Mouse (Mus musculus): ENCODE measurements around the gene Ucp2.
"Not testable (repeated sequence)": the region's sequence is repeated elsewhere in the genome, so short reads cannot be mapped to it uniquely, and the experiment has no call there.

Gene Ucp2

DNA sequence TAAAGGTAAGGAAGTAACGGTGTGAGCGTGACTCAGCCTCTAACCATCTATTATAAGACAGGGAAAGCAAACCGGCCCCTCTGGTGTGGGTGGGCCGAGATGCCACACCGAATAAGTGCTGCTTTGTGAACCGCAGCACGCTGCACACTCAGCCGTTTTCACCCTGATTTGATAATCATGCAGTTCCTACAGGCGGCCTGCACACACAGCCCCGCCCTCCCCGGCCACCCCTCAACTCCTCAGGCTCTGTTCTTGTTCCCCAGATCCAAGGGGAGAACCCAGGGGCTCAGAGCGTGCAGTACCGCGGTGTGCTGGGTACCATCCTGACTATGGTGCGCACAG is 13.3 kb upstream of the Ucp2 start:
- DNase-seq (ENCODE audit: low spot score in 2 of 2), result no peak

DNA sequence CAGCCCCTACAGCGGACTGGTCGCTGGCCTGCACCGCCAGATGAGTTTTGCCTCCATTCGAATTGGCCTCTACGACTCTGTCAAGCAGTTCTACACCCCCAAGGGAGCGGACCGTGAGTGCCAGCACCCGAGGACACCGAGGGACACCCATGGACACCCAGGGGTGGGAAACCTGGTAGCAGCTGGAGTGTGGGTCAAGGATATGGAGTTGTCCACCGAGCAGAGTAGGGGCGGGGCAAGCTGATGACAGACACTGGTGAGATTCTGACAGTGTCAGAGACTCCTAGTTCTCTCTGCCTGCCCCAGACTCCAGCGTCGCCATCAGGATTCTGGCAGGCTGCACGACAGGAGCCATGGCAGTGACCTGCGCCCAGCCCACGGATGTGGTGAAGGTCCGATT is 13.0 kb upstream of the Ucp2 start:
- DNase-seq (ENCODE audit: low spot score in 2 of 2), result no peak

DNA sequence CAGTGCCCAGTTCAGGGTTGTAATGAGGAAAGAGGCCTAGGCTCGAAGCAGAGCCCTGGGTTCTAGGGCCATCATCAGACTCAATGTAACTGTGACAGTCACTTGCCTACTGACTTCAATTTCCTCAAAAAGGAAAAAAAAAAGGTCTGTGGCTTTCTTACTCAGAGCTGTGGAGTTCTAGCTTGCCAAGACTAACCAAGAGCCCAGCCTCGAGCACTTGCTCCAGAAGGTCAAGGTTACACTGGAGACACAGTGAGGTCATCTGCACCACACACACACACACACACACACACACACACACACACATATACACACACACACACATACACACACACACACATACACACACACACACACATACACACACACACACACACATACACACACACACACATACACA is 11.1 kb upstream of the Ucp2 start:
- not testable (repeated sequence) for DNase-seq (ENCODE audit: low spot score in 2 of 2)

DNA sequence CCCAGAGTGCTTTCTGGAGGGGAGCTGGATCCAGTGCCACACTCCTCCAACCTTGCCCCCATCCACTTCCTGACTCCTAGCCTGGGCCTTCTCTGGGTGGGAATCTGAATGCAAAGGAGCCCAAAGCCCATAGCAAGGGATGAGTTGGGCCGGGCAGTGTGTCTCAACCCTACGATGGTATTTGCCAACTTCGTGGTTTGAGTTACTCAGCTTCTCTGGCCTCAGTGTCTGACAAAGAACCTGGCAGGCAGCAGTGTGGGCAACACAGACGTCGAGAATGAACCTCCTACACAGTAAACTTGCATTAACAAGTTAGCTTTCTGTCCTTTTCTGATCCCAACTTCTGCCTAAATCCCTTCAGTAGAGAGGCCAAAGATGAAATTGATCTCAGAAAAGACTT is 8.6 kb upstream of the Ucp2 start:
- DNase-seq (ENCODE audit: low spot score in 2 of 2), result no peak

DNA sequence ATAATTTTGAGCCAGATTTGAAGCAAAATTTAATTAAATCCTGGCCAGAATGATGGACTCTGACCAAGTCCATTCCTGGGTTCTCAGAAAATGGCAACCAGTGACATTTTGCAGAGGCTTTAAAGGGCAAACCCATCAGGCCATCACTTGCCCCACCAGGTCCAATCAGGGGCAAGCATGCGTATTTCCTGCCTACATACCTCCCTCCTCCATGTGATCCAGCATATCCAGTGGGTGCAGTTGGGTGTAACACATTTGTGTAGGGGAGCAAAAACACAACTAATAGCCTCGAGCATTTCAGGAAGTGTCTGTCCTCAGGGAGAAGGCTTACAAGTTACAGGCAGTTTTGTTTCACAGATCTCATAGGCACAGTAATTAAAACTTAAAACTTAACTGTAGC is 5.8 kb upstream of the Ucp2 start:
- no peak for DNase-seq (ENCODE audit: low spot score in 2 of 2)

DNA sequence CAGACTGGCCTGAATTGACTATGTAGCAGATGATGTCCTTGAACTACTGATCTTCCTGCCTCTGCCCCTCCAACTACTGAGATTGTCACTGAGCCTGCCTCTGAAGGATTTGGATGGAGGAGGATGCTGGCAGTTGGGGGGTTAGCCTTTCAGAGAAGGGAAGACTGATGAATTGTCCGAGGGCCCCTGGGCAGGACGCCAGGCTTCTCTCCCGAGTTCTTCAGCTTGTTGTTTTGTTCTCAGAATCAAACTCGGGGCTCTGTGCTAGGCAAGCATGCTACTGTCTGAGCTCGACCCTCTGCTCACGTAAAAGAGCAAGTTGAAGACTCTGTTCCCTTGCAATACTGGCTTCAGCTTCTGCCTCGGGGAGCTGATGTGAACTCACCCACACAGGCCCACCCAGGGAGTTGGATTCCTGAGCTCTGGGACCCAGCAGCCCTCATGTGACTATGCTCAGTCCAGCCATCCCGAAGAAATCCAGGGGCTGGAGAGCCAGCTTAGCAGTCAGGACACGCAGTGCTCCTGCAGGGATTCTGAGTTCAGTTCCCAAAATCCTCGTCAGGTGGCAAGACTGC is 4.6 kb upstream of the Ucp2 start:
- DNase-seq (ENCODE audit: low spot score in 2 of 2), result no peak

DNA sequence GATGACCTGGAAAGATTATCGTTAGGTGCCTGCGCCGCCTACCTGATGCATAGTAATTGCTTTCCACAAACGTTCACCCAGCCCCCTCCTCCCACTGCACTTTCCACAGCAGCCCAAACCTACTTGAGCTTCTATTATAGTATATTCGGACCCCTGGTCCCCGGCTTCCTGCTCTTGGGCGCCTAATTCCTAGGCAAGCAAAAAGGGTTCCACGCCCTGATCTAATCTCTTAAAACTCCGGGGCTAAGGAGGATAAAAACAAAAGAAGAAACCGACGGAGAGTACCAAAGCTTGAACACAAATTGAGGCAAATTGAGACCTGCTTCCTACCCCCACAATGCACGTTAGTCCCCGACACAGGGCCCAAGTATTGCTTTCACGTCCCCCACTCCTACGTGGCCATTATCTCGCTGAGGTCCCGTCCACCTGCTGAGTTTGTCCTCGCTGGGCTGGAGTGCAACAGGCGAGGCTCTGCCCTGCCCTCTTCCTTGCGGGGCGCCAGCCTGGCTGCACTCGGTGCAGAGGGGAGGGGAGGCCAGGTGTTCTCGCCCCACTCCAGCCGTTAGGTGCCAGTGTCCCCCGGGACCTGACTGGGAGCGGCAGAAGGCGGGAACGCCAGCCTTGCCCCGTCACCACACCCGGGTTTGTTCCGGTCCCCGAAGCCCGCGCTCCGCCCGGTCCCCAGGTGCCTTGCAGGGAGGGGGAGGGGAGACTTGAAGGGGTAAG is 583 bp upstream of the Ucp2 start:
- DNase-seq (ENCODE audit: low spot score in 2 of 2), result no peak

DNA sequence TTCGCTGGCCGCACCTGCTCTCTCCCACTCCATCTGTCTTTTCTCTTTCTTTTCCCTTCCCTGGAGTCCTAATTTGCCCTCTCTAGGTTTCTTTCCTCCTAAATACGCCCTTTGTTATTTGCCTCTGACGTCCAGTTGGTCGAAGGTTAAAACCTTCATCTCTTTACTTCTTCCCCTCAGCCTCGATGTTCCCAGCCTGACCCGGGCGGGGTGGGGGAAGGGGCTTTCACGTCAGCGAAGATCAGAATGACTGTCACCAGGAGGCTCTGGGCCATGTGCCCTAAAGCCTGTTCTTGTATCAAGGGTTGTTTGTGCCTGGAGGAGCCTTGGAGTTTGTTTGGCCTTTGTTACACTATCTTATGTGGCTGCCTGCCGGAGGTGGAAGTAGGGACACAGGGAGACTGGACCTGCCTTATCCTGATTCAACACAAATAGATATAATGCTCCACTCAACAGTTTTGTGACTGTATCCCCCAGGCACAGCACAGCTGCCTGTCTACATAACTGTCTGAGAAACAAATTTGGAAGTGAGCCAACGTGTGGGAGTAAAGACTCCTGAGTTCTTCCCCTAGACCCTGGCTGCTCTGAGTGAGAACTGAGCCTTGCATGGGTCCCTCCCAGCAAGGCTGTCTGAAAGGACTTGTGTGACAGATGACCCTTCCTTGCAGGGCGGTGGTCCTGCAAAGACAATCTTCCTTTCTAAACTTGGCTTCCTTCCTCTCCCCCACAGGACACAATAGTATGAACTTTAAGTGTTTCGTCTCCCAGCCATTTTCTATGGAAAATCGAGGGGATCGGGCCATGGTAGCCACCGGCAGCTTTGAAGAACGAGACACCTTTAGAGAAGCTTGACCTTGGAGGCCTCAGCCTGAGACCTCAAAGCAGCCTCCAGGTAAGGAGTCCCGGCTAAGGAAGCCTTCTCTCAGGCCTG is 612 bp downstream of the Ucp2 start:
- no peak for DNase-seq (ENCODE audit: low spot score in 2 of 2)

DNA sequence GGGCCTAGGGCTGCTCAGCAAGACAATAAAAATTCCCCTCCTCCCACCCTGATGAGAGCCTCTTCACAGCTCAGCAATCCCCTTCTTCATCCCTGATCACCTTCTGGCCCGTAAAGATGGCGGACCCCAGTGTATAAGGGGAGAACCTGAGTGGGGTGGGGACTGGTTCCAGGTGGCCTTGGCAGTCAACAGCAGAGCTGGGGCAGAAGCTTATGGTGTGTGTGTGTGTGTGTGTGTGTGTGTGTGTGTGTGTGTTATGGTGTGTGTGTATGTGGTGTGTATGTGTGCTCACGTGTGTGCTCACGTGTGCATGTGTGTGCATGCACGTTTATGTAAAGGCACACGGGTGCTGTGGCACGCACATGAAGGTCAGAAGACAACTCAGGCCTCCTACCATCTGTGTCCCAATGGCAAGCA is 1.3 kb downstream of the Ucp2 start:
- no peak for DNase-seq (ENCODE audit: low spot score in 2 of 2)

DNA sequence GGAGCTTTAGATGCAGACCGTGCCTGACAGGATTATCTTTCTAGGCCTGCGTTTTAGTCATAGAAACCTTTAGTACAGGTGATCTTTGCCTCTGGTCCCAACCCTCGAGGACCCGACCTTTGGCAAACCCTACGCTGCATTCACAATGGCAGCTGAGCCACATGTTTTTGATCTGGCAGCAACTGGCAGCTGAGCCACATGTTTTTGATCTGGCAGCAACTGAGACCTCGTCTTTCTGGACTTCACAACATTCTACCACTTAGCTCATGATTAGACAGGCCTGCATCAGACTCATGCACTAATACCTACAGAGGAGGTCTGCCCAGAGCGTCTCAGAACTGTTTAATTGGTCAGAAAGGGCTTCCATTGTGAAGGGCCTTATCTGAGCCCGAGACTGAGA is 1.9 kb downstream of the Ucp2 start:
- DNase-seq (ENCODE audit: low spot score in 2 of 2), result no peak

DNA sequence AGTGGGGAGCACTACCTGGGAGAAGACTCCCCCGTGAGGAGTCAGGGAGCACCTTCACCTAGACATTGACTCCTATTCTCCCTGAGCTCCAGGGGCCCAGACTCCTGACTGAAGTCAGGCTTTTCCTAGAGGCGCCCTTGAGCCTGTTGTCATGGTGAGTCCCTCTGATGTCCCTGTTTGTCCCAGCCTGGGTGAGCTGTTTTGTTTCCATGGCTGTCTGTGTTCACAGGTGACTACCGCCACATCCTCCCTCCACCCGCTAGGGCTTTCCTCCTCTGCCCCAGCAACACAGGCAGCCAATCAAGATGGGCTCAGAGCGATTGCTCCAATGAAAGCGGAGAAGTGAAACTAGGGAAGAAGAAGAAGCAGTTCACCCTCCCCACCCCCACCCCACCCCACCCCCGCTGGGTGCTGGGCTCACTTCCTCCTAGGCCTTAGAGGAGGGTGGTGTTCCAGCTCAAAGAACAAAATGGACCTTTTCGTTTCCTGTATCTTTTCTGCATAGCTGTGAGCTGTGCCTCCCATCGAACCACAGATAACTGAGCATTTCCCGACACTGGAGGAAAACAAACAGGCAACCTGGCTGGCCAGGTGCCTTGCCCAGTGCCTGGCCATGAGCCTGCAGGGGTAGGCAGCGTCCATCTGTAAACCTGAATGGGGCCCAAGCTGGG is 2.6 kb downstream of the Ucp2 start:
- DNase-seq (ENCODE audit: low spot score in 2 of 2), result peak in 1 of 2 experiments; percentile 79

DNA sequence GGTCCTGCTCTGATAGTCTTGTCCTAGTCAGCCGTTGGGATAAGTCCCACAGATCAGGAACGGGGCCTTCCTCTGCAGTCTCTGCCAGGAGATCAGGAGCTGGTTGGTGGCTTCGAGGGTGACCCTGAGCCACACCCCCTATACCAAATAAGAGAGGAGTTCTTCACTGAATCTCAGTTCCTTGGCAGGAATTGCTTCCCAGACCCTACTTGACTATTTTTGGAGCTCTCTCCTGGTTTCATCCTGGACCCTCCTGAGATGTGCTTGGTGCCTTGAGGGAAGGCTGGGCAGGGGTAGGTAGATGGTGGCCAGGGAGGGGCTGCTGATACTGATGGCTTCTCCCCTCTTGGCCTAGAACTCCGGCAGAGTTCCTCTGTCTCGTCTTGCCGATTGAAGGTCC is 3.2 kb downstream of the Ucp2 start:
- DNase-seq (ENCODE audit: low spot score in 2 of 2), result no peak

DNA sequence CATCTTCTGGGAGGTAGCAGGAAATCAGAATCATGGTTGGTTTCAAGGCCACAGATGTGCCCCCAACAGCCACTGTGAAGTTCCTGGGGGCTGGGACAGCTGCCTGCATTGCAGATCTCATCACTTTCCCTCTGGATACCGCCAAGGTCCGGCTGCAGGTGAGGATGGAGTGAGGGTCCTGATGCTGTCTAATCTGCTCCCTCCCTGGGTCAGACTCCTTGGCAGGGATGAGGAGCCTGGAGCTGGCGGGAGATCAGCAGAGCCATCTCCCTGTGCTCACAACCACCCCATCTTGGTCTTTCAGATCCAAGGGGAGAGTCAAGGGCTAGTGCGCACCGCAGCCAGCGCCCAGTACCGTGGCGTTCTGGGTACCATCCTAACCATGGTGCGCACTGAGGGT is 3.7 kb downstream of the Ucp2 start:
- DNase-seq (ENCODE audit: low spot score in 2 of 2), result no peak

DNA sequence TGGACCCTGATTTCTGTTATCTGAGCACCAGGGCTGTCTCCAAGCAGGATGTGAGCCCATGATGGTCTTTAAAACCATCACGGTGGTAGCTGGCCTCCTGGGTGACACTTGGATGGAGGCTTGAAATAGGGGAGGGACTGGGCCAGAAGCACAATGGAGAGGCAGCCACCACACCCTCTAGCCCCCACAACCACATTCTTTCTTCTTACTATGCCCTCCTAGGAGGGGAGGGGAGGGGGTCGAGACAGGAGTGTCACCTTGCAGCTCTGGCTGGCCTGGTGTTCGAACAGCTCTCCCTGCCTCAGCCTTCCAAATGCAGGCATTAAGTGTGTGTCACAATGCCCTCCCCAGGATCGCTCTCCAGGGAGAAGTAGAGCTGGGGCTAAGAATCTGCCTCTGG is 4.3 kb downstream of the Ucp2 start:
- DNase-seq (ENCODE audit: low spot score in 2 of 2), result no peak

DNA sequence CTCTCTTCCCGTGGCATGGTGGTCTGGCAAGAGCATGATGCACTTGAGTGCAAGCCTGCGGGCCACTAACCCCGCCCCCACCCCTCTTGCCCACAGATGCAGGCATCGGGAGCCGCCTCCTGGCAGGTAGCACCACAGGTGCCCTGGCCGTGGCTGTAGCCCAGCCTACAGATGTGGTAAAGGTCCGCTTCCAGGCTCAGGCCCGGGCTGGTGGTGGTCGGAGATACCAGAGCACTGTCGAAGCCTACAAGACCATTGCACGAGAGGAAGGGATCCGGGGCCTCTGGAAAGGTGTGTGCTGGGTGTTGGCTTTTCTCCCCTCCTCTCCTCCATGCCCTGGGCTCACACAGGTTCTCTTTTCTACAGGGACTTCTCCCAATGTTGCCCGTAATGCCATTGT is 4.8 kb downstream of the Ucp2 start:
- no peak for DNase-seq (ENCODE audit: low spot score in 2 of 2)

DNA sequence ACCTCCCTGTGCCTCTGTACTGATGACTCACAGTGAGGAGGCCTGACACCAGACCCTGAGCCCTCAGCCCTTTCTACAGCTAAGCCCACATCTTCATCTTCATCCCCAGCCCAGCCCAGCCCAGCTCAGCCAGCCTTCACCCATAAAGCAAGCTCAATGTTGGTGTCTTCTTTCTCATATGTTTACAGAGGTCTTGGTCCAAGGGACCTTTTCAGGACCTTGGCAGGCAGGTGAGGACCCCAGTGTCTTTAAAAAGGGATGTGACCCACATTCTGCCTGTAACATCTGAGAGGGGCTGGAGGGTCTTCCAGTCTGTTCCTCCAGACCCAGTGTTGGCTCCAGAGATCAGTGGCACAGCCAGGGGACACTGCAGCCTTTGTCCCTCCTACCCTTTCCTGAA is 6.3 kb downstream of the Ucp2 start:
- no peak for DNase-seq (ENCODE audit: low spot score in 2 of 2)

DNA sequence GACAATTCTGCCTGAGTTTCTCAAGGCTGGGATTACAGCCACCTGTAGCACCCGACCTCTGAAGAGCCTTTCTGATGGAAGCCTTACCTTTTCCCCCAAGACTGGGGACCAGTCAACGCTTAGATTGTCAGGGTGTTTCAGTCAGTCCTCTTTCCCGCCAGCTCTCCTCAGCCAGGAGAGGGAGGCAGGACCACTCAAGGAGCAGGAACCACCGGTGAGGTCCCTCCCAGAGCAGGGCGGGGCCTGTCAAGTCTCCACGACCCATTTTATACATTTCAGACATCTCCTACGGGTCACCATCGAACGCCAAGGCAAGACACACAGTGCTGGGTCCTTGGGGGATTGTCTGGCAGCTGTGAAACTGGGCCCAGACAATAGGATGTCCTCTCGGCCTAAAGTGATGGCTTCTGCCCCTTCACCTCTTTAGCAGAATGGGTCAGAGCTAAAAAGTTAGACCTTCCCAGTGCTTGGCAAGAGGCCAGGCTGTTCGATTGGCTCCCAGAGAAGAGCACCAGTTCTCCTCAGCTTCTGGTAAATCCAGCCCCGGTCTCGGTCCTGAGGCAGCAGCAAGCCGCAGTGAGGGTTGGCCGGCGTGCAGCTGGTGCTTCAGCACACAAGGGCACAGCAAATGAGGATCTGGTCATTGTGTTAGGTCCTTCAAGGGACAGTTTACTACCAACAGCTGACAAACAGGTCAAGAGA is 7.3 kb downstream of the Ucp2 start:
- no peak for DNase-seq (ENCODE audit: low spot score in 2 of 2)

DNA sequence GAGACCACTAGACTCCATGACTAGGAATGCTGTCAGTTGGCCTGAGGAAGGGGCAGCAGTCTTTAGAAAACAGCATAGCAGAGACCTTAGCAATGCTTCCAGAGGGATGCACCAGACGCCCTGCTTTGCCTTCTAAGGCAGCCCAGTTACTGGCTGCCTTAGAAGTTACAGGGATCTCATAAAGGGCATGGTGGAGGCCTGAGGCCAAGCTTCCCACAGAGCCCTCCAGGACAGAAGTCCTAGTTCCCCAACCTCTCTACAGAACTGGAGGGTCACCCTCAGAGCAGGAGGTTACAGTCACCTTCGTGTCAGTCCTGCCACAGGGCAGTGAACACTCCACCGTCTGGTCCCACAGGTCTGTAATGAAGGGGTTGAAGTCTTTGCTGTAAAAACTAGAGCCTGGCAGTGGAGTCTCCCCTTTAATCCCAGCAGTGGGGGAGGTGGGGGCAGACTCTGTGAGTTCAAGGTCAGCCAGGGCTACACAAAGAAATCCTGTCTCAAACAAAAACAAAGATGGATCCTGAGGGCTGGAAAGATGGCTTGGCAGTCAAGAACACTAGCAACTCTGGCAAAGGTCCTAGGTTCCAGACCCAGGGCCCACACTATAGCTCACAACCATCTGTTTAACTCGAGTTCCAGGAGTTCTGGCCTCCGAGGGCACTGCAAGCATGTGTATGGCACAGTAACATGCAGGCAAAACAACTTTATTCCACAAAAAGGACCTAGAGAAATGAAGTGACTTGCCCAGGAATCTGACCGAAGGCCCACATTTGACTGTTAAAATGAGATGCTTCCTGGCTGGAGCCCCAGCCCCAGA is 8.1 kb downstream of the Ucp2 start:
- no peak for DNase-seq (ENCODE audit: low spot score in 2 of 2)

DNA sequence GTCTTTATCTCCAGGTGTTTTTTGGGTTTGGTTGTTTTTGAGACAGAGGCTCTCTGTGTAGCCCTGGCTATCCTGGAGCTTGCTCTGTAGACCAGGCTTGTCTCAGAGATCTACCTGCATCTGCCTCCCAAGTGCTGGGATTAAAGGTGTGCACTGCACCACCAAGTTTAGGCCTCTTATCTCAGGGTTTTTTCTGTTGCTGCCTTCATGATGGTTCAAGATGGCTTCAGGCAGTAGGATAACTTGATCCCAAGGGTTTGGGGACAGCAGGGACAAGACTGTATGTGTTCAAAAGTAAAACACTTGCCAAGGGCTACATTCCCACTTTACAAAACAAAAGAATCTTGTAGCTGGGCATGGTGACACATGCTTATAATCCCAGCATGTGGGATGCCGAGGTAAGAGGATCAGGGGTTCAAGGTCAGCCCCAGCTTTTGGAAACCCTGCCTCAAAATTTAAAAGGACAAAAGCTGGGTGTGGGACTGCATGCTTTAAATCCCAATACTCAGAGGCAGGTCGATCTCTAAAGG is 8.8 kb downstream of the Ucp2 start:
- DNase-seq (ENCODE audit: low spot score in 2 of 2), result no peak

DNA sequence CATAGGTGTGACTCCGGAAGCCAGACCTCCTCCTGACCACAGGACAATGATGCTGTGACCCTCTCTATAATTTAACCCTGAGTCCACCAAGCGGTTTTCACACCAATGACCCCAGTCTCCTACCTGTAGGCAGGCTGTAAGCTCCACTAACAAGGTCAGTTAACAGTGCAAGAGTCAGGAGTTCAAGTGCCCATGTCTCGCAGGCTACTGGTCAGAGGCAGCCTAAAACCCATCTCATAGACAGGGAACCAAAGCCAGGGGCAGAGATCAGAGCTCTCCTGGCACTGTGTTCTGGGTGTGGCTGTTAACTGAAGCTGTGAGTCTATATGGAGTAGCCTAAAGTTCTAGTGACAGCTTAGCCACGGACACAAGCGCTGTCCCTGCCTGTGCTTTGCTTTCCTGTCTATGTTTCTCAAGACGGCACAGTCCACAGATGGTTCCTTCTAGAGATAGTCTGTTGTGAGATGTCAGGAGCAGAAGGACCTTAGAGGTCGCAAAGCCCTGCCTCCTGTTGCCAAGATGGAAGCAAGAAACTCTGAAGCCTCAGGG is 9.3 kb downstream of the Ucp2 start:
- DNase-seq (ENCODE audit: low spot score in 2 of 2), result no peak
